In the genomic region with DNA sequence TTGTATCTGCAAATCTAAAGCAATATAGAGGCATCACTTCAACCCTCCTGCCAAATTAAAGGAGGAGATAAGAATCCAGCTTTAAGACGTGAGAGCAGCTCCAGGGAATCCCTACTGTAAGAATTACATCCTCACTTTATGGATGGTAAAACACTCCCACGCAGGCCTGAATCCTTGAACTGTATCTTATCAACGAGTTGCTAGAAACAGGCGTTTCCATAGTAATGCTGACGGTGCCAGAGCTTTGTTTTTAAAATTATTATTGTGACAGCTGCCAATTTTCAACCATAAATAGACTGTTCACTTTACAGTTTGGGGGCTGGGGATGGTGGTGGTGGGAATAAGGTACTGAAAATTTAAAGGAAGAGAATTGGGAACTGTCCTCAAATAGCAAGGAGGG, we compare ENCODE assay signal across 23 mouse cellular contexts.
DNase-seq lines count a peak whose midpoint lies in the region; ATAC-seq and TF ChIP-seq lines count a peak whose summit lies in the region.
"Had no signal": no experiment of that assay in that cellular context is flagged by ENCODE, and none has a peak within 500 bp of the region (broad histone marks: within the 10 kb centered on the region; RNA-seq: fewer than 3 reads in every experiment).

No protein-coding gene starts in this region.

- peak; percentile 56 for DNase-seq in forebrain, postnatal 0 days
- no peak for DNase-seq in forebrain, embryonic 11.5 days (ENCODE audit: low spot score)
- peak; percentile 39 for DNase-seq in lung, embryonic 14.5 days
- DNase-seq in lung, postnatal 36 days = no peak
- peak; percentile 63 for DNase-seq in ovary, adult 18-20 months (ENCODE audit: low spot score)
- DNase-seq in ovary, postnatal 10 days (ENCODE audit: low spot score) = no peak
- no peak for DNase-seq in frontal cortex, postnatal 36 days (ENCODE audit: low spot score in 2 of 2)
- DNase-seq: adrenal gland, postnatal 10 days; cerebellum, adult 11 months; cerebellum, adult 9-11 months; gastrocnemius, postnatal 14 days; heart, adult 11 months; kidney, adult 9 months; kidney, postnatal 36 days; liver, embryonic 13.5 days; thymus, adult 2 months had no signal

- H3K36me3 ChIP-seq in forebrain, postnatal 0 days (ENCODE audit: insufficient read depth) = no peaks in the 10 kb centered on the region
- no peaks in the 10 kb centered on the region for H3K36me3 ChIP-seq in forebrain, embryonic 11.5 days (ENCODE audit: control insufficient read depth, insufficient read depth, low read length)
- no peaks in the 10 kb centered on the region for H3K36me3 ChIP-seq in lung, embryonic 14.5 days (ENCODE audit: insufficient read depth)
- H3K36me3 ChIP-seq: embryonic facial prominence, embryonic 15.5 days; liver, embryonic 13.5 days; lung, embryonic 15.5 days; midbrain, embryonic 12.5 days; stomach, embryonic 15.5 days had no signal

- no peak for TF ChIP-seq CTCF in forebrain, postnatal 0 days (IDR thresholded peaks at IDR 0.05; ENCODE audit: low read depth)
- TF ChIP-seq CTCF in lung, embryonic 14.5 days (IDR thresholded peaks at IDR 0.05; ENCODE audit: low read depth) = no peak

- no peak overlapping the region for H3K4me3 ChIP-seq in forebrain, postnatal 0 days (ENCODE audit: low read depth, low read length)
- H3K4me3 ChIP-seq in forebrain, embryonic 11.5 days (ENCODE audit: low read depth, low read length) = no peak overlapping the region
- no peak overlapping the region for H3K4me3 ChIP-seq in lung, embryonic 14.5 days (ENCODE audit: low read depth, low read length)
- H3K4me3 ChIP-seq: embryonic facial prominence, embryonic 15.5 days; liver, embryonic 13.5 days; lung, embryonic 15.5 days; midbrain, embryonic 12.5 days; stomach, embryonic 15.5 days had no signal

- no peak overlapping the region for H3K9ac ChIP-seq in forebrain, postnatal 0 days
- no peak overlapping the region for H3K9ac ChIP-seq in forebrain, embryonic 11.5 days (ENCODE audit: low read length)
- H3K9ac ChIP-seq in lung, embryonic 14.5 days = no peak overlapping the region
- H3K9ac ChIP-seq: embryonic facial prominence, embryonic 15.5 days; liver, embryonic 13.5 days; lung, embryonic 15.5 days; midbrain, embryonic 12.5 days; stomach, embryonic 15.5 days had no signal

- ATAC-seq in forebrain, postnatal 0 days = peak; percentile 86
- ATAC-seq in forebrain, embryonic 11.5 days (replicated peaks; ENCODE audit: low FRiP score) = no peak
- ATAC-seq in lung, embryonic 14.5 days (ENCODE audit: insufficient read depth) = no peak
- ATAC-seq: hindbrain, embryonic 16.5 days; intestine, embryonic 16.5 days had no signal

- H3K27me3 ChIP-seq in forebrain, postnatal 0 days (ENCODE audit: insufficient read depth, low read length) = no peaks in the 10 kb centered on the region
- no peaks in the 10 kb centered on the region for H3K27me3 ChIP-seq in forebrain, embryonic 11.5 days (ENCODE audit: control insufficient read depth, insufficient read depth, low read length)
- no peaks in the 10 kb centered on the region for H3K27me3 ChIP-seq in lung, embryonic 14.5 days (ENCODE audit: insufficient read depth, low read length)
- H3K27me3 ChIP-seq: embryonic facial prominence, embryonic 15.5 days; liver, embryonic 13.5 days; lung, embryonic 15.5 days; midbrain, embryonic 12.5 days; stomach, embryonic 15.5 days had no signal

- no peaks in the 10 kb centered on the region for H3K4me1 ChIP-seq in forebrain, postnatal 0 days (ENCODE audit: insufficient read depth)
- H3K4me1 ChIP-seq in forebrain, embryonic 11.5 days (replicated peaks; ENCODE audit: control insufficient read depth, insufficient read depth, low read length) = no peaks in the 10 kb centered on the region
- H3K4me1 ChIP-seq in lung, embryonic 14.5 days (ENCODE audit: insufficient read depth) = no peaks in the 10 kb centered on the region
- H3K4me1 ChIP-seq: embryonic facial prominence, embryonic 15.5 days; liver, embryonic 13.5 days; lung, embryonic 15.5 days; midbrain, embryonic 12.5 days had no signal

- WGBS in forebrain, postnatal 0 days = 27% methylated on average over 5 of the region's 5 CpGs
- 75% methylated on average over 5 of the region's 5 CpGs for WGBS in forebrain, embryonic 11.5 days
- WGBS in lung, embryonic 14.5 days = 40% methylated on average over 5 of the region's 5 CpGs

- no peak overlapping the region for H3K4me2 ChIP-seq in forebrain, postnatal 0 days (ENCODE audit: low read depth)
- no peak overlapping the region for H3K4me2 ChIP-seq in forebrain, embryonic 11.5 days (ENCODE audit: low read depth, low read length, severe bottlenecking)
- H3K4me2 ChIP-seq in lung, embryonic 14.5 days = no peak overlapping the region
- H3K4me2 ChIP-seq: embryonic facial prominence, embryonic 15.5 days; heart, embryonic 11.5 days; liver, embryonic 13.5 days; lung, embryonic 15.5 days; midbrain, embryonic 12.5 days; stomach, embryonic 15.5 days had no signal

- no peak overlapping the region for H3K27ac ChIP-seq in forebrain, postnatal 0 days (ENCODE audit: low read depth, low read length)
- no peak overlapping the region for H3K27ac ChIP-seq in forebrain, embryonic 11.5 days (ENCODE audit: low read depth, low read length)
- H3K27ac ChIP-seq in lung, embryonic 14.5 days (ENCODE audit: low read depth) = no peak overlapping the region
- H3K27ac ChIP-seq: embryonic facial prominence, embryonic 15.5 days; liver, embryonic 13.5 days; lung, embryonic 15.5 days; midbrain, embryonic 12.5 days; stomach, embryonic 15.5 days had no signal

- no peaks in the 10 kb centered on the region for H3K9me3 ChIP-seq in forebrain, postnatal 0 days (ENCODE audit: low read length)
- H3K9me3 ChIP-seq in forebrain, embryonic 11.5 days (ENCODE audit: control insufficient read depth, low read length) = no peaks in the 10 kb centered on the region
- H3K9me3 ChIP-seq in lung, embryonic 14.5 days (ENCODE audit: low read depth, low read length) = no peaks in the 10 kb centered on the region
- H3K9me3 ChIP-seq: embryonic facial prominence, embryonic 15.5 days; liver, embryonic 13.5 days; lung, embryonic 15.5 days; midbrain, embryonic 12.5 days; stomach, embryonic 15.5 days had no signal

Comparison
In these comparisons a context has a peak if more than half of its experiments do, and no peak if none do; other contexts are left out.
1. DNase-seq: peak in forebrain, postnatal 0 days (single experiment), lung, embryonic 14.5 days (single experiment) and ovary, adult 18-20 months (single experiment); none in forebrain, embryonic 11.5 days (single experiment), lung, postnatal 36 days (single experiment), ovary, postnatal 10 days (single experiment) and frontal cortex, postnatal 36 days (0 of 2).